Mouse (Mus musculus) spleen, adult 2 months (tissue): ENCODE measurements at regions not wholly inside any gene's neighbourhood (a gene's known extent, or its start where the extent isn't known, plus 50 kb on each side); places are given as distances from the start of the nearest gene placed in this dataset.

Source experiments
- CTCF ChIP-seq: fragments of 200-500 bp; IDR thresholded peaks from 2 replicates; pipeline ENCODE4 v1.5.1; 2011; ENCODE audit warnings: mild to moderate bottlenecking, inconsistent platforms; ENCODE audit not compliant: insufficient read depth, insufficient read length, insufficient replicate concordance; ENCODE audit errors: extremely low read depth
- POLR2A ChIP-seq: fragments of 200-500 bp; IDR thresholded peaks from 2 replicates; pipeline ENCODE4 v1.6.1; 2011; ENCODE audit warnings: low read depth, low read length, inconsistent platforms

DNA sequence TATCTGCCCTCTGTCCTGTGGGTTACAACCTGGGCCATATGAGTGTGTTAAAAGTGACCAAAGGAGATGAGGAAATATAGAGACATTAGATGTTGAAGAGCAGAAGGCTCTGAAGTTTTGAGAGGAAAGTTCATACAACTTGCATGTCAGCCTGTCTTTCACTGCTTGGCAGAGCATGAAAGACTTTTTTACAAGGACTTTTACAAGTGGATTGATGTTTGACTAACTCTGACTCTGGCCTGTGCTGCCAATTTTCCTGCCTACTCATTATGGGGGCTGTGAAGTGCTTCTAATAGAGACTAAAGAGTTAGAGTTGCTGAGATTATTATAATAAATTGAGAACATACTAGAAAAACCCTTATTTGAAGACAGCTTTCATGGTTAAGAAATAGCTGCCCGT lies 71.4 kb downstream of the Car2 start:
- TF ChIP-seq CTCF (no peak), POLR2A (no peak)
